ENCODE assay signal across 22 mouse cellular contexts in genomic region chr17:51796459-51796858, GRCm38 (mm10).
"Had no signal": no experiment of that assay in that cellular context is flagged by ENCODE, and none has a peak within 500 bp of the region (broad histone marks: within the 10 kb centered on the region; RNA-seq: fewer than 3 reads in every experiment).

No protein-coding gene starts in this region.

- H3K9me3 ChIP-seq: heart, embryonic 13.5 days; hindbrain, embryonic 13.5 days; hindbrain, embryonic 15.5 days; kidney, embryonic 15.5 days; limb, embryonic 13.5 days; limb, embryonic 15.5 days had no signal

- H3K4me3 ChIP-seq: heart, adult 2 months; heart, embryonic 13.5 days; hindbrain, embryonic 13.5 days; hindbrain, embryonic 15.5 days; kidney, embryonic 15.5 days; limb, embryonic 13.5 days; limb, embryonic 15.5 days had no signal

- DNase-seq: gastrocnemius, postnatal 14 days; gastrocnemius, postnatal 36 days; heart, adult 11 months; heart, adult 2 months; heart, postnatal 10 days; kidney, adult 11 months; kidney, adult 2 months; kidney, adult 9 months; kidney, postnatal 14 days; kidney, postnatal 36 days; layer of hippocampus, adult 9-11 months; layer of hippocampus, postnatal 36 days; left cerebral cortex, postnatal 4 days had no signal

- H3K27me3 ChIP-seq: heart, embryonic 13.5 days; hindbrain, embryonic 13.5 days; hindbrain, embryonic 15.5 days; kidney, embryonic 15.5 days; limb, embryonic 13.5 days; limb, embryonic 15.5 days had no signal

- ATAC-seq: hindbrain, postnatal 0 days; intestine, embryonic 16.5 days had no signal

- H3K4me2 ChIP-seq: heart, embryonic 13.5 days; hindbrain, embryonic 13.5 days; hindbrain, embryonic 15.5 days; kidney, embryonic 15.5 days; limb, embryonic 13.5 days; limb, embryonic 15.5 days had no signal

- H3K27ac ChIP-seq: heart, adult 2 months; heart, embryonic 13.5 days; hindbrain, embryonic 13.5 days; hindbrain, embryonic 15.5 days; hindbrain, postnatal 0 days; kidney, embryonic 15.5 days; kidney, postnatal 0 days; limb, embryonic 13.5 days; limb, embryonic 15.5 days had no signal

- H3K4me1 ChIP-seq: hindbrain, embryonic 13.5 days; hindbrain, embryonic 15.5 days; kidney, embryonic 15.5 days; limb, embryonic 15.5 days had no signal

- H3K9ac ChIP-seq: heart, embryonic 13.5 days; hindbrain, embryonic 13.5 days; hindbrain, embryonic 15.5 days; kidney, embryonic 15.5 days; limb, embryonic 13.5 days; limb, embryonic 15.5 days had no signal

- H3K36me3 ChIP-seq: heart, embryonic 13.5 days; hindbrain, embryonic 15.5 days; kidney, embryonic 15.5 days; limb, embryonic 13.5 days; limb, embryonic 15.5 days had no signal
